Mouse (Mus musculus): ENCODE measurements at regions not wholly inside any gene's neighbourhood (a gene's known extent, or its start where the extent isn't known, plus 50 kb on each side); places are given as distances from the start of the nearest gene placed in this dataset.
"Not testable (repeated sequence)": the region's sequence is repeated elsewhere in the genome, so short reads cannot be mapped to it uniquely, and the experiment has no call there.

DNA sequence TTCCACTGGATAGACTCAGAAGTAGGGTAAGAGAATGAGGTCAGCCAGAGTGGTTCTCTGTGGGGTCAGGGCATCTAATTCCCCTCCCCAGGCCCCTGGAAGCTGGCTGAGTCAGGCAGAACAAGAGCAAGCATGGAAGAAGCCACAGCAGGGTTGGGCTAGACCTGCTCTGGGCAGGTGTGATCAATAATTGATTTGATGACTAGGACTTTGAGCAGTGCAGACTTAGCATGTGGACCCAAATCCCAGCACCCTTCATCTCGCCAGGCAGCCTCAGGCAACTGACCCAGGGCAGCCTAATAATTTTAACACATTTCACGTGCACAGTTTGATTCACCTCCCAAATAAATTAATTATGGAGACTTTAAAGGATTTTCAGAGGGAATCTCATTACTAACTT lies 67.2 kb downstream of the Qdpr start:
- Histone ChIP-seq H3K27me3 (replicated peaks; ENCODE audit: control insufficient read depth, insufficient read depth, low read length) (no peaks in the 10 kb centered on the region), H3K9me3 (ENCODE audit: control insufficient read depth, low read length) (no peaks in the 10 kb centered on the region), H3K4me1 (replicated peaks; ENCODE audit: control insufficient read depth, insufficient read depth, low read length) (no peaks in the 10 kb centered on the region), H3K9ac (ENCODE audit: low read length) (no peak overlapping the region), H3K4me3 (ENCODE audit: low read depth, low read length) (no peak overlapping the region), H3K27ac (ENCODE audit: low read depth) (no peak overlapping the region), H3K4me2 (ENCODE audit: low read length) (no peak overlapping the region), H3K36me3 (ENCODE audit: control insufficient read depth, insufficient read depth, low read length) (no peaks in the 10 kb centered on the region)
- ATAC-seq (replicated peaks; ENCODE audit: low FRiP score, low TSS enrichment, low read depth) (no peak), DNase-seq (ENCODE audit: low spot score) (no peak)
- whole genome bisulfite sequencing, result 68% methylated on average over 2 of the region's 2 CpGs

GRCm38 (mm10) chr5:45378486-45378885 lies 71.5 kb downstream of the Qdpr start:
- ATAC-seq (replicated peaks; ENCODE audit: low FRiP score, low TSS enrichment, low read depth), result no peak
- DNase-seq (ENCODE audit: low spot score), result no peak
- H3K27ac ChIP-seq (ENCODE audit: low read depth), result no peak overlapping the region
- H3K27me3 ChIP-seq (replicated peaks; ENCODE audit: control insufficient read depth, insufficient read depth, low read length), result no peaks in the 10 kb centered on the region
- no peaks in the 10 kb centered on the region for H3K36me3 ChIP-seq (ENCODE audit: control insufficient read depth, insufficient read depth, low read length)
- H3K4me3 ChIP-seq (ENCODE audit: low read depth, low read length), result no peak overlapping the region
- H3K4me1 ChIP-seq (replicated peaks; ENCODE audit: control insufficient read depth, insufficient read depth, low read length), result no peaks in the 10 kb centered on the region
- H3K9me3 ChIP-seq (ENCODE audit: control insufficient read depth, low read length), result no peaks in the 10 kb centered on the region
- no peak overlapping the region for H3K4me2 ChIP-seq (ENCODE audit: low read length)
- WGBS, result 11% methylated on average over 2 of the region's 2 CpGs
- H3K9ac ChIP-seq (ENCODE audit: low read length), result no peak overlapping the region

DNA sequence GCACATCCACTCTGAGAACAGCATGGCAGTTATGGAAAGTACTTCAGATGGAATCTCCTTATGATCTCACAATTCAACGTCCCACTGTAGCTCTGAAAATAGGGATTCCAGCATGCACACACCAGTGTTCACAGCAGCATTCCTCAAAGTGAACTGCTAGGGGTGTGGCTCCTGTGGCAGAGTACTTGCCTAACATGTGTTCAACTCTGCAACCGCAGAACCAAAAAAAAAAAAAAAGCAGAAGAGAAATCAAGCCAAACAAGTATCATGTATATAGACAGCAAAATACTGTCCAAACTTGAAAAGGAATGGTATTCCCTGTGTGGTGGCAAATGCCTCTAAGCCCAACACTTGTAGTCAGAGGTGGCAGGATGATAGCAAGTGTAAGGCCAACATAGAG lies 77.0 kb downstream of the Qdpr start:
- Histone ChIP-seq H3K4me2 (ENCODE audit: low read length) (no peak overlapping the region), H3K36me3 (ENCODE audit: control insufficient read depth, insufficient read depth, low read length) (no peaks in the 10 kb centered on the region), H3K9ac (ENCODE audit: low read length) (no peak overlapping the region), H3K9me3 (ENCODE audit: control insufficient read depth, low read length) (no peaks in the 10 kb centered on the region), H3K4me3 (ENCODE audit: low read depth, low read length) (no peak overlapping the region), H3K4me1 (replicated peaks; ENCODE audit: control insufficient read depth, insufficient read depth, low read length) (no peaks in the 10 kb centered on the region; the same call in 1 of the 2 replicates), H3K27me3 (replicated peaks; ENCODE audit: control insufficient read depth, insufficient read depth, low read length) (no peaks in the 10 kb centered on the region), H3K27ac (ENCODE audit: low read depth) (no peak overlapping the region)
- 62% methylated on average over 2 of the region's 2 CpGs for WGBS
- ATAC-seq (replicated peaks; ENCODE audit: low FRiP score, low TSS enrichment, low read depth) (no peak), DNase-seq (ENCODE audit: low spot score) (no peak)

DNA sequence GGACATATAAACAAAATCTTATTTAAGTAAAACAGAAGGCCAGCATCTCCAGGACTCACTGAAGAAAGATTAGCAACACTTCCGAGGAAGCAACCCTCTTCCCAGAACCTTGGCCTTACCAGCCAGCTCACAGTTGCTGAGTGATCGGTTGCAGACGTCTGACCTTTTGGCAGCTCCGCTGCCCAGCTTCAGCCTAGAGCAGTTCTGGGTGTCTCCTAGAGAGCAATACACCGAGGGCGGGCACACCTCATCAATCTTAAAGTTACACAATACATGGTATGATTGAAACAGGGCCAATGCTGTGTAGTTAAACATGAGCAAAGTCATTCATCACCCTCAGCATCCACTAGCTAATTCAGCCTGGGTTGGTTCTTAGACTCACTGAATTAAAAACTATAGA lies 81.6 kb downstream of the Qdpr start:
- DNase-seq (ENCODE audit: low spot score), result no peak

GRCm38 (mm10) chr5:45360189-45360588 lies 89.8 kb downstream of the Qdpr start:
- Histone ChIP-seq H3K4me1 (replicated peaks; ENCODE audit: control insufficient read depth, insufficient read depth, low read length) (no peaks in the 10 kb centered on the region), H3K9me3 (ENCODE audit: control insufficient read depth, low read length) (no peaks in the 10 kb centered on the region), H3K4me2 (ENCODE audit: low read length) (no peak overlapping the region), H3K4me3 (ENCODE audit: low read depth, low read length) (no peak overlapping the region), H3K9ac (ENCODE audit: low read length) (no peak overlapping the region), H3K27me3 (replicated peaks; ENCODE audit: control insufficient read depth, insufficient read depth, low read length) (no peaks in the 10 kb centered on the region), H3K36me3 (ENCODE audit: control insufficient read depth, insufficient read depth, low read length) (no peaks in the 10 kb centered on the region), H3K27ac (ENCODE audit: low read depth) (no peak overlapping the region)
- DNase-seq (ENCODE audit: low spot score), result no peak
- ATAC-seq (replicated peaks; ENCODE audit: low FRiP score, low TSS enrichment, low read depth), result no peak

More for the DNA sequence above, 81.6 kb downstream of the Qdpr start:
- ATAC-seq (replicated peaks; ENCODE audit: low FRiP score, low TSS enrichment, low read depth), result no peak
- Histone ChIP-seq H3K9ac (ENCODE audit: low read length) (no peak overlapping the region), H3K27me3 (replicated peaks; ENCODE audit: control insufficient read depth, insufficient read depth, low read length) (no peaks in the 10 kb centered on the region), H3K4me3 (ENCODE audit: low read depth, low read length) (no peak overlapping the region), H3K9me3 (ENCODE audit: control insufficient read depth, low read length) (no peaks in the 10 kb centered on the region), H3K27ac (ENCODE audit: low read depth) (no peak overlapping the region), H3K4me1 (replicated peaks; ENCODE audit: control insufficient read depth, insufficient read depth, low read length) (no peaks in the 10 kb centered on the region; the same call in 1 of the 2 replicates), H3K4me2 (ENCODE audit: low read length) (no peak overlapping the region), H3K36me3 (ENCODE audit: control insufficient read depth, insufficient read depth, low read length) (no peaks in the 10 kb centered on the region)
- 32% methylated on average over 6 of the region's 6 CpGs for WGBS

DNA sequence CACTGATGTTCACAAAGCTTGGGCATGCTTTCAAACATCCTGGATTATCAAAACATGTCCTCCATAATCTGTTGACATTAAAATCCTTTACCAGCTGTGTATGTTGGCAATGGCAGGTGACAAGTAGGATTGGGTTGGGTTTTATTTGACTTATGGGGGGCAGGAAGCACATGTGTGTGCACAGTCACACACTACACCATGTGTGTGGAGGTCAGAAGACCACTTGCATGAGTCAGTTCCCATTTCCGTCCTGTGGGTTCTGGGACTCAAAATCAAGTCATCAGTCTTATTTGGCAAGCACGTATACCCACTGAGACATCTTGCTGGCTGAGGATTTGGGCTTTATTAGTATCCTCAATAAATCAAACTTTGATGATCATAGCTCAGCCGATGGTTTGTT lies 109.6 kb downstream of the Qdpr start:
- Histone ChIP-seq H3K4me3 (ENCODE audit: low read depth, low read length) (no peak overlapping the region), H3K36me3 (ENCODE audit: control insufficient read depth, insufficient read depth, low read length) (no peaks in the 10 kb centered on the region), H3K27ac (ENCODE audit: low read depth) (no peak overlapping the region), H3K9ac (ENCODE audit: low read length) (no peak overlapping the region), H3K27me3 (replicated peaks; ENCODE audit: control insufficient read depth, insufficient read depth, low read length) (no peaks in the 10 kb centered on the region), H3K4me2 (ENCODE audit: low read length) (no peak overlapping the region), H3K9me3 (ENCODE audit: control insufficient read depth, low read length) (no peaks in the 10 kb centered on the region), H3K4me1 (replicated peaks; ENCODE audit: control insufficient read depth, insufficient read depth, low read length) (no peaks in the 10 kb centered on the region)
- DNase-seq (ENCODE audit: low spot score), result no peak
- WGBS, result 73% methylated on average over 3 of the region's 3 CpGs
- no peak for ATAC-seq (replicated peaks; ENCODE audit: low FRiP score, low TSS enrichment, low read depth)

DNA sequence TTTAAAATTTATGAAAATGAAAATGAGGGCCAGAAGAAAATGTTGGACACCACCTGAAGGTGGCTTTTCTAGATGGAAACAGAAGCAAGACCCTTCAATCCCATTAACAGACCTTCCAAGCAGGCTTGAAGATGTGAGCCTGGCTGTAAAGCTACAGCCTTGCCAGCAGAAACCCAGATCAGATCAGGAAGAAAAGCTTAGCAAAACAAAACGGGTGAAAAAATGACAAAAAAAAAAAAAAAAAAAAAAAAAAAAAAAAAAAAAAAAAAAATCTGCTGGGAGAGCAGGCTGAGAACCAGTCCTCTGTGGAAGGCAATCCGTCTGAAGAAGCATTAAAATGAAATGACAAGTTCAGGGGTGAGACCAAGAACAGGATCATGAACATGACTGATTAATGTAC lies 113.2 kb downstream of the Qdpr start:
- ATAC-seq (replicated peaks; ENCODE audit: low FRiP score, low TSS enrichment, low read depth), result no peak
- 50% methylated on average over 2 of the region's 2 CpGs for WGBS
- H3K36me3 ChIP-seq (ENCODE audit: control insufficient read depth, insufficient read depth, low read length), result no peaks in the 10 kb centered on the region

DNA sequence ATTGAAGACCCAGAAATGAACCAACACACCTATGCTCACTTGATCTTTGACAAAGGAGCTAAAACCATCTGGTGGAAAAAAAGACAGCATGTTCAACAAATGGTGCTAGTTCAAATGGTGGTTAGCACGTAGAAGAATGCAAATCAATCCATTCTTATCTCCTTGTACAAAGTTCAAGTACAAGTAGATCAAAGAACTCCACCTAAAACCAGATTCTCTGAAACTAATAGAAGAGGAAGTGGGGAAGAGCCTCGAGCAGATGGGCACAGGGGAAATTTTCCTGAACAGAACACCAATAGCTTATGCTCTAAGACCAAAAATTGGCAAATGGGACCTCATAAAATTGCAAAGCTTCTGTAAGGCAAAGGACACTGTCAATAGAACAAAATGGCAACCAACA lies 125.6 kb downstream of the Qdpr start:
- DNase-seq (ENCODE audit: low spot score); H3K27me3 ChIP-seq (replicated peaks; ENCODE audit: control insufficient read depth, insufficient read depth, low read length); H3K4me1 ChIP-seq (replicated peaks; ENCODE audit: control insufficient read depth, insufficient read depth, low read length); H3K9ac ChIP-seq (ENCODE audit: low read length); H3K27ac ChIP-seq (ENCODE audit: low read depth); H3K4me3 ChIP-seq (ENCODE audit: low read depth, low read length); H3K9me3 ChIP-seq (ENCODE audit: control insufficient read depth, low read length); H3K4me2 ChIP-seq (ENCODE audit: low read length); H3K36me3 ChIP-seq (ENCODE audit: control insufficient read depth, insufficient read depth, low read length); ATAC-seq (replicated peaks; ENCODE audit: low FRiP score, low TSS enrichment, low read depth): not testable (repeated sequence)
- WGBS, result 48% methylated on average over 2 of the region's 2 CpGs

More for the DNA sequence above, 113.2 kb downstream of the Qdpr start:
- no peak for DNase-seq (ENCODE audit: low spot score)
- H3K27ac ChIP-seq (ENCODE audit: low read depth), result no peak overlapping the region
- no peak overlapping the region for H3K4me2 ChIP-seq (ENCODE audit: low read length)
- no peaks in the 10 kb centered on the region for H3K4me1 ChIP-seq (replicated peaks; ENCODE audit: control insufficient read depth, insufficient read depth, low read length)
- no peak overlapping the region for H3K9ac ChIP-seq (ENCODE audit: low read length)
- H3K9me3 ChIP-seq (ENCODE audit: control insufficient read depth, low read length), result no peaks in the 10 kb centered on the region
- H3K27me3 ChIP-seq (replicated peaks; ENCODE audit: control insufficient read depth, insufficient read depth, low read length), result no peaks in the 10 kb centered on the region
- no peak overlapping the region for H3K4me3 ChIP-seq (ENCODE audit: low read depth, low read length)

- Histone ChIP-seq H3K4me2 (ENCODE audit: low read length) (no peak overlapping the region), H3K9me3 (ENCODE audit: control insufficient read depth, low read length) (no peaks in the 10 kb centered on the region), H3K27me3 (replicated peaks; ENCODE audit: control insufficient read depth, insufficient read depth, low read length) (no peaks in the 10 kb centered on the region), H3K27ac (ENCODE audit: low read depth) (no peak overlapping the region), H3K36me3 (ENCODE audit: control insufficient read depth, insufficient read depth, low read length) (no peaks in the 10 kb centered on the region), H3K9ac (ENCODE audit: low read length) (no peak overlapping the region), H3K4me3 (ENCODE audit: low read depth, low read length) (no peak overlapping the region), H3K4me1 (replicated peaks; ENCODE audit: control insufficient read depth, insufficient read depth, low read length) (no peaks in the 10 kb centered on the region)
- no peak for ATAC-seq (replicated peaks; ENCODE audit: low FRiP score, low TSS enrichment, low read depth)
- WGBS, result 77% methylated on average over 4 of the region's 4 CpGs
- no peak for DNase-seq (ENCODE audit: low spot score)
Observed at GRCm38 (mm10) chr5:45323500-45323899, 126.5 kb downstream of the Qdpr start.
